Mouse (Mus musculus) midbrain, embryonic 12.5 days (tissue): ENCODE results near the gene Apol9a. TPM values are rescaled to one million over a fixed set of nuclear protein-coding genes. Genes with fewer than 3 reads are reported as not detected.
"Not testable (repeated sequence)": the region's sequence is repeated elsewhere in the genome, so short reads cannot be mapped to it uniquely, and the experiment has no call there.

Source experiments
- ATAC-seq: fragments of 200-750 bp; cut with Nextera tagmentation; 2 replicates; pipeline ENCODE4 v1.8.0; 2017; ENCODE audit warnings: low read depth, moderate TSS enrichment, moderate library complexity; ENCODE audit not compliant: low FRiP score
- H3K27ac ChIP-seq: fragments of 300-500 bp; sonication (generic); replicated peaks from 2 replicates; pipeline ENCODE4 v1.5.1; 2016; ENCODE audit warnings: mild to moderate bottlenecking
- H3K27me3 ChIP-seq: fragments of 300-500 bp; sonication (generic); 2 replicates; pipeline ENCODE4 v1.6.1; 2016; ENCODE audit warnings: mild to moderate bottlenecking
- H3K36me3 ChIP-seq: fragments of 300-500 bp; sonication (generic); 2 replicates; pipeline ENCODE4 v1.6.1; 2016
- H3K4me1 ChIP-seq: fragments of 300-500 bp; sonication (generic); 2 replicates; pipeline ENCODE4 v1.6.1; 2016
- H3K4me2 ChIP-seq: fragments of 300-500 bp; sonication (generic); replicated peaks from 2 replicates; pipeline ENCODE4 v1.6.1; 2016; ENCODE audit warnings: mild to moderate bottlenecking, moderate library complexity
- H3K4me3 ChIP-seq: fragments of 300-500 bp; sonication (generic); 2 replicates; pipeline ENCODE4 v1.5.1; 2016; ENCODE audit warnings: mild to moderate bottlenecking
- H3K9ac ChIP-seq: fragments of 300-500 bp; sonication (generic); replicated peaks from 2 replicates; pipeline ENCODE4 v1.6.1; 2016; ENCODE audit warnings: mild to moderate bottlenecking, moderate library complexity
- H3K9me3 ChIP-seq: fragments of 300-500 bp; sonication (generic); 2 replicates; pipeline ENCODE4 v1.6.1; 2016; ENCODE audit warnings: mild to moderate bottlenecking
- WGBS: fragments of 180-500 bp; shearing (Covaris S2); methylation state at CpG from one replicate; pipeline ENCODE4 v1.1.7; 2016; 5-methylcytosine and 5-hydroxymethylcytosine counted together
- polyA plus RNA-seq: library from polyadenylated mRNA; unstranded; fragments of >200 nt; fragmentation: Nextera tagmentation; extraction: Ambion mirVana; gene quantifications from 2 replicates; pipeline ENCODE4 v1.2.1, GENCODE M21; 2016

The Apol9a gene
- polyA plus RNA-seq, 1 experiment from 2014 or later: not detected

DNA sequence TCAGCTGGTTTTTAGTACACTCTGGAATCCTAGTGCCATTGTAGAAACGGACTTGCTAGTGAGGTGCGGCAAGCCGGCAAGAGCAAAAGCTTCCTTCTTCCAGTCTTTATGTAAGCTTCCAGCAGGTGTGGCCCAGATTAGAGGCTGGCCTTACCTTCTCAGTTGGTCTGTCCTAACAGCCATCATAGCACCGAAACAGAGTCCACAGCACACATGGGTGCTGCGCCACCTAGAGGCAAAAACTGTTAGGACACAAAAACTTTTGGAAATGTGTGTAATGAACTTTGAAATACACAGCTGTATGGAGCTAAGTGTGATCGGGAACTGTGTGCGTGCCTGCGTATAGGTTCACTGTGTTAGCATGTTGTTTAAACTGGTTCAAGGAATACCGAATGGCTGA is 11.9 kb downstream of the Apol9a start, which contains the start of gene Apol7a:
Apol7a (minus strand) TSS at position 84 of the 400 bp plus-strand sequence.
- not testable (repeated sequence) for H3K4me1 ChIP-seq, H3K9ac ChIP-seq, H3K27ac ChIP-seq, H3K9me3 ChIP-seq, ATAC-seq, H3K4me3 ChIP-seq, H3K27me3 ChIP-seq, H3K36me3 ChIP-seq, H3K4me2 ChIP-seq
- 65% methylated on average over 9 of the region's 9 CpGs for WGBS

DNA sequence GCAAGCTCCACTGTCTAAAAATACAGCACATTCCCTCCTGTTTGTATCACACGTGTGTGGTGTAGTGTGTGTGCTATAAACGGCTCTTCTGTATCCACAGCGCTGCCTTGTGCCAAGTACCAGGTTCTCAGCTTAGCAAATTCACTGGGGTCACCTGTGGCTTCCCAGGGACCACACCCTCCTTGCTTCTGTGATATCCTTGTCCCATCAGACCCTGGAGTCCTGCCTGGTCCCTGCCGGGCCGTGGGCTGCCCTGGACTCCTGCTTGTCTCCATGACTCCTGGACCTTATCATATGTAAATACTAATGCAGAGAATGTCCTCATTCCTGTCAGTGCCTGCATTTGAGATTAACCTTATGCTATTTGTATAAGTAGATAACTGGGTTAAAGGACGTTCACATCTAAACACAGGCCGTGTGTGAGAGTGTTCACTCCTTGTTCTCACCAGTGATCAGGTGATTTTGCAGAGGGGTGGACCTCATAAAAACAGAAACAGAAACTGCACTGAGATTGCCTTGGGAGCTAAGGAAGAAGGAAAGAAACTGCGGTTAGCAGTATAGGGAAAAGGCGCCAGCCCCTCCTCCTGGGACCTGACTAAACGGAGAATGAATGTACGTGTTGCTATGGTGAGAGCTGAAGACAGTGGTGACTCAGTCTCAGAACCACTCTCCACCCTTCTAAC is 13.3 kb downstream of the Apol9a start:
- not testable (repeated sequence) for H3K4me3 ChIP-seq, H3K4me2 ChIP-seq, H3K27me3 ChIP-seq, H3K27ac ChIP-seq, H3K9me3 ChIP-seq, H3K36me3 ChIP-seq, ATAC-seq, H3K4me1 ChIP-seq, H3K9ac ChIP-seq
- 84% methylated on average over 11 of the region's 11 CpGs for WGBS

DNA sequence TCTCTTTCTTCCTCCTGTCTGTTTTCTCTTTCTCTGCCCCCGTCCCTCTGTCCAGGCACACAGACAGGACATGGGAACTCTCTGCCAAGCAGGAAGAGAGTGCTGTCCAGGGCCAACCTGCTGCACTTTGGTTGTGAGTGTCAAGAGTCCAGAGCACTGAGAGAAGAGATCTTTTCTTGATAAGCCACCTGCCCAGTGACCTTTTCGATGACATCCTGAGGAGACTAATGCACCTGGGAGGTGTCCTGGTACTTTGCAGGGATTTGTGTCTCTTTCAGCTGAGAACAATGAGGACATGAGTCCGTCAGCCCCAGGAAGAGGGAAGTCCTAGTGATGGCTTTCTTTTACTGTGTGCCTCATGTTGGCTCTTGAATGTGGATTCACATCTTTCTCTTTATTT is 17.1 kb downstream of the Apol9a start:
- 73% methylated on average over 3 of the region's 3 CpGs for WGBS
- not testable (repeated sequence) for H3K27me3 ChIP-seq, H3K36me3 ChIP-seq, ATAC-seq, H3K27ac ChIP-seq, H3K4me1 ChIP-seq, H3K4me2 ChIP-seq, H3K9ac ChIP-seq, H3K9me3 ChIP-seq, H3K4me3 ChIP-seq

DNA sequence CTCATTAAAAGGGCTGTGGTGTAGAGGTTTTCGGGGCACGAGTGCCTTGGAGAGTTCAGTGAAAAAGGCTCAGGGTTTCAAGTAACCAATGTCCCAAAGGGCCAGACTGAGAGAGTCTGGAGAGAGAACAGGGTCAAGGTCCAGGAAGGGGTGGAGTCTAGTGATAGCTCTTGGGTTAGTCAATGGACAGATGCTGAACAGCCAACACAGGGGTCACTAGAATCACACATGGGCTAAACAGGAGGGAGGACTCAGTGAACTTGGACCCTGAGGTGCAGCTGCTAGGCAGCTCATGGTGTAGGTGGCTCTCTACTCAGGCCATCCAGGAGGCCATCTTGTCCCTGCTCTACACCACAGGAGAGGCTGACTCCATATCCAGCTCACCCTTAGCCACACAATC is 23.5 kb downstream of the Apol9a start:
- no peak overlapping the region for H3K9ac ChIP-seq
- H3K4me2 ChIP-seq: no peak overlapping the region
- H3K36me3 ChIP-seq: no peaks in the 10 kb centered on the region
- no peak overlapping the region for H3K4me3 ChIP-seq
- WGBS: 80% methylated on average over 2 of the region's 2 CpGs
- H3K4me1 ChIP-seq: no peaks in the 10 kb centered on the region
- no peak overlapping the region for H3K27ac ChIP-seq
- H3K9me3 ChIP-seq: no peaks in the 10 kb centered on the region
- no peak for ATAC-seq
- H3K27me3 ChIP-seq: no peaks in the 10 kb centered on the region

DNA sequence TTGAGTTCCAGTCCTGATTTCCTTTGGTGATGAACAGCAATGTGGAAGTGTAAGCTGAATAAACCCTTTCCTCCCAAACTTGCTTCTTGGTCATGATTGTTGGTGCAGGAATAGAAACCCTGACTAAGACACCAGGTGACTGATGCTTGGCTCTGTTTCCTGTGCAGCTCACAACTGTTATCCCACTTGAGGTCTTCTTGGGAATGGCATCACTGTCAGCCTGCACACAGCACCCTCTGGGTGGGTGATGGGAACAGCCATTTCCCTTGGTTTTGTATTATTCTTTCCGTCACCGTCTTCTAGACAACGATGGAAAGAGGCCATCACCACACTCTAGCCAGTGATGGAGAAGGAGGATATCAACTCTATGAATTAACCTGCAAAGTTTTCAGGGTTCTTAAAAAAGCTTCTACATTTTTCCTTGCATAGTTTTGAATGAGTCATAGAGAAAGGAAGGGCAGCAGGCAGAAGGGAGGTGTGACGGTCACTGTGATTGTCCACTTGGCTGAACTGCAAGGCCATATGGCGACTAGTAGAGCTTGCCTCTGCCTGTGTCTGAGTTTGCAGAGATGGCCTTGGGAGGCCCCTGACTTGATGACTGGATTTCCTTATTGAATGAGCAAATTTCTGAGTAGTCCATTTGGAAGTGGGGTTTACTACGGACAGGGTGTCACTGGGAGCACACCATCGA is 26.4 kb downstream of the Apol9a start:
- H3K9me3 ChIP-seq: no peaks in the 10 kb centered on the region
- no peak overlapping the region for H3K4me2 ChIP-seq
- WGBS: 91% methylated on average over 7 of the region's 7 CpGs
- H3K27ac ChIP-seq: no peak overlapping the region
- no peak overlapping the region for H3K9ac ChIP-seq
- no peaks in the 10 kb centered on the region for H3K27me3 ChIP-seq
- ATAC-seq: no peak
- no peak overlapping the region for H3K4me3 ChIP-seq
- H3K4me1 ChIP-seq: no peaks in the 10 kb centered on the region
- no peaks in the 10 kb centered on the region for H3K36me3 ChIP-seq

- 69% methylated on average over 1 of the region's 1 CpGs for WGBS
- no peak for ATAC-seq
Measured at GRCm38 (mm10) chr15:77382880-77383279, 28.1 kb downstream of the Apol9a start.

DNA sequence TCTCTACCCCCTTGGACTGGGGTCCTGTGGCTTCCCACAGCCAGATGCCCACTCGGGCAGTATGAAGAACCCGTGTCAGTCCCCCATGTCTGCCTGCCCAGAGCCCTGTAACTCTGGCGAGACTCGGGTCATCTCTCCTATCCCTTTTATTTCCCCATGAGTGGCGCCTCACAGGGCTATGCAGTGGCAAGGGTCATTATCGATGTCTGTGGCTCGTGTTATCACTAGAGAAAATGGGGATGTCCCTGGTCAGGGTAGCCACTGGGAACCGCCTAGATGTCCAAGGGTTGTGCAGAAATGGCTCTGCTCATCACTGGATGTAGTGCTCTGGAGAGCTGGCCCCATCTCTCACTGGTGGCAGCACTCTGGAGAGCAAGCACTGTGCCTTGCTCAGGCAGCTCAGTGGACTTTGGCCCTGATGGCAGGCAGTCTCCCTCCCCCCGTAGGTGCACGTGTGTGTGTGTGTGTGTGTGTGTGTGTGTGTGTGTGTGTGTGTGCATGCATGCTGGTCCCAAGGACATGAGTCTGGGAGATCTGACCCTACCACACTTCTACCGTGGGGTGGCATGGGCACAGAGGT is 28.6 kb downstream of the Apol9a start:
- H3K27ac ChIP-seq: no peak overlapping the region
- no peak overlapping the region for H3K4me3 ChIP-seq
- H3K9ac ChIP-seq: no peak overlapping the region
- no peak for ATAC-seq
- H3K27me3 ChIP-seq: no peaks in the 10 kb centered on the region
- no peaks in the 10 kb centered on the region for H3K9me3 ChIP-seq
- no peaks in the 10 kb centered on the region for H3K36me3 ChIP-seq
- WGBS: 86% methylated on average over 10 of the region's 11 CpGs
- H3K4me2 ChIP-seq: no peak overlapping the region
- no peaks in the 10 kb centered on the region for H3K4me1 ChIP-seq

More at GRCm38 (mm10) chr15:77382880-77383279, 28.1 kb downstream of the Apol9a start:
- Histone ChIP-seq H3K4me2 (no peak overlapping the region), H3K9ac (no peak overlapping the region), H3K36me3 (no peaks in the 10 kb centered on the region), H3K27me3 (no peaks in the 10 kb centered on the region), H3K9me3 (no peaks in the 10 kb centered on the region), H3K4me3 (no peak overlapping the region), H3K27ac (no peak overlapping the region), H3K4me1 (no peaks in the 10 kb centered on the region)

- Histone ChIP-seq H3K27me3 (no peaks in the 10 kb centered on the region), H3K4me2 (no peak overlapping the region), H3K4me3 (no peak overlapping the region), H3K9ac (no peak overlapping the region), H3K36me3 (no peaks in the 10 kb centered on the region), H3K4me1 (no peaks in the 10 kb centered on the region), H3K9me3 (no peaks in the 10 kb centered on the region), H3K27ac (no peak overlapping the region)
- WGBS: 87% methylated on average over 6 of the region's 6 CpGs
- no peak for ATAC-seq
Measured at GRCm38 (mm10) chr15:77381481-77381880, 29.5 kb downstream of the Apol9a start.

GRCm38 (mm10) chr15:77379921-77380320 is 31.0 kb downstream of the Apol9a start:
- Histone ChIP-seq H3K27ac (no peak overlapping the region), H3K36me3 (no peaks in the 10 kb centered on the region), H3K9me3 (no peaks in the 10 kb centered on the region), H3K4me1 (no peaks in the 10 kb centered on the region), H3K4me2 (no peak overlapping the region), H3K4me3 (no peak overlapping the region), H3K27me3 (no peaks in the 10 kb centered on the region), H3K9ac (no peak overlapping the region)
- ATAC-seq: no peak
- WGBS: 37% methylated on average over 4 of the region's 4 CpGs

DNA sequence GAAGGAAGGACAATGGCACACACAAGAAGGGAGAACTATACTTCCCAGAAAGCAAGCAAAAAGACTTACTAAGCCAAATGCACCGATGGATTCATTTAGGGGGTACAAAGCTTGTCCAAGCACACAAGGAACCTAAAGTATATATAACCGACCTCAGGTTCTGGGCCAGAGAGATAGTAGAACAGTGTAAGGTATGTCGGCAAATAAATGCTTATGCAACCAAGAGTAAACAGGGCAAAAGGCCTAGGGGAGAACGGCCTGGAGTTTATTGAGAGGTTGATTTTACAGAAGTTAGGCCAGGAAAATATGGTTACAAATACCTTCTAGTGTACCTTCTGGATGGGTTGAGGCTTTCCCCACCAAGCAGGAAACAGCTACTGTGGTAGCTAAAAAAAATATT is 33.5 kb downstream of the Apol9a start:
- no peak overlapping the region for H3K9ac ChIP-seq
- WGBS: 94% methylated on average over 4 of the region's 4 CpGs
- no peak for ATAC-seq

DNA sequence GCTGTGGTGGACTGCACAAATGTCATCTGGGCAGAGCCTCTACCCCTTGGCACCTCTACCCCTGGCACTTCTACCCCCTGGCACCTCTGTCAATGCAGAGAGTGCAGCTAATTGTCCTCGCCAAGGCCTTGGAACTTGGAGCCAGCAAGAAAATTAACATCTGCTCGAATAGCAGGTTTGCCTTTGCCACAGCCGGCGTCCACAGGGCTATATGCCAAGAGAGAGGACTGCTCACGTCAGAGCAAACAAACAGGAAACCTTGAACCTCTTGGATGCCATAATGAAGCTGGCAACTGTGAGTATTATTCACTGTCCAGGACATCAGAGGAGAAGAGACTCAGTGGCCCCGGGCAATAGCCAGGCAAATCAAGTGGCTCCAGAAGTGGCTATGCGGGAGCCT is 34.0 kb downstream of the Apol9a start:
- ATAC-seq: no peak
- Histone ChIP-seq H3K27ac (no peak overlapping the region), H3K9ac (no peak overlapping the region), H3K4me1 (no peaks in the 10 kb centered on the region), H3K9me3 (no peaks in the 10 kb centered on the region), H3K4me2 (no peak overlapping the region), H3K36me3 (no peaks in the 10 kb centered on the region), H3K27me3 (no peaks in the 10 kb centered on the region), H3K4me3 (no peak overlapping the region)
- WGBS: 87% methylated on average over 7 of the region's 7 CpGs

More for the DNA sequence above, 33.5 kb downstream of the Apol9a start:
- Histone ChIP-seq H3K27ac (no peak overlapping the region), H3K9me3 (no peaks in the 10 kb centered on the region), H3K36me3 (no peaks in the 10 kb centered on the region), H3K4me1 (no peaks in the 10 kb centered on the region), H3K4me3 (no peak overlapping the region), H3K4me2 (no peak overlapping the region), H3K27me3 (no peaks in the 10 kb centered on the region)

- no peak overlapping the region for H3K4me2 ChIP-seq
- H3K27me3 ChIP-seq: no peaks in the 10 kb centered on the region
- ATAC-seq: no peak
- H3K4me1 ChIP-seq: peaks cover 17% of the 10 kb centered on the region
- H3K9me3 ChIP-seq: no peaks in the 10 kb centered on the region
- no peak overlapping the region for H3K27ac ChIP-seq
- 90% methylated on average over 8 of the region's 8 CpGs for WGBS
- H3K36me3 ChIP-seq: no peaks in the 10 kb centered on the region
- H3K4me3 ChIP-seq: no peak overlapping the region
- no peak overlapping the region for H3K9ac ChIP-seq
Measured at GRCm38 (mm10) chr15:77370588-77370987, 40.3 kb downstream of the Apol9a start.
